Mouse (Mus musculus): ENCODE results near the gene Csrnp1. TPM values are rescaled to one million over a fixed set of nuclear protein-coding genes. Genes with fewer than 3 reads are reported as not detected.

Gene Csrnp1
- polyA plus RNA-seq (2011; ENCODE audit: insufficient read depth, insufficient read length, low replicate concordance, missing spikeins) = 6.4 and 19.5 TPM in 2 replicates

- TF ChIP-seq CTCF (IDR thresholded peaks at IDR 0.05; ENCODE audit: control insufficient read depth, insufficient read depth, low read length) (no peak), POLR2A (IDR thresholded peaks at IDR 0.05; ENCODE audit: borderline replicate concordance, control insufficient read depth, low read depth, low read length) (no peak)
- H3K27ac ChIP-seq (ENCODE audit: control insufficient read depth, insufficient read depth, low read depth, low read length, poor library complexity) = peak within 1 kb of the TSS; percentile 96
These were observed at the start of gene Csrnp1 for GRCm38 (mm10) chr9:119984536-119985011. Gene Csrnp1, minus strand, starts transcription at chr9:119984658.

GRCm38 (mm10) chr9:120032710-120033109 is 48.3 kb upstream of the Csrnp1 start:
- no peak overlapping the region for H3K27ac ChIP-seq (ENCODE audit: control insufficient read depth, insufficient read depth, low read depth, low read length, poor library complexity)
- no peak for TF ChIP-seq POLR2A (IDR thresholded peaks at IDR 0.05; ENCODE audit: borderline replicate concordance, control insufficient read depth, low read depth, low read length)
- no peak for TF ChIP-seq CTCF (IDR thresholded peaks at IDR 0.05; ENCODE audit: control insufficient read depth, insufficient read depth, low read length)
- H3K4me3 ChIP-seq (replicated peaks; ENCODE audit: control insufficient read depth, low read depth, low read length) = no peak overlapping the region
- H3K4me1 ChIP-seq (ENCODE audit: control insufficient read depth, insufficient read depth, low read length) = peaks cover 1% of the 10 kb centered on the region; the same call in 1 of the 2 replicates
- whole genome bisulfite sequencing = 84% methylated on average over 6 of the region's 6 CpGs

More at GRCm38 (mm10) chr9:119984536-119985011, at the start of gene Csrnp1:
- WGBS = 46% methylated on average over 14 of the region's 14 CpGs
- peaks cover 6% of the 10 kb centered on the region for H3K4me1 ChIP-seq (ENCODE audit: control insufficient read depth, insufficient read depth, low read length)
- peak within 1 kb of the TSS; percentile 88 for H3K4me3 ChIP-seq (replicated peaks; ENCODE audit: control insufficient read depth, low read depth, low read length)

GRCm38 (mm10) chr9:120030421-120030820 is 46.0 kb upstream of the Csrnp1 start:
- 46% methylated on average over 10 of the region's 10 CpGs for WGBS
- Histone ChIP-seq H3K27ac (ENCODE audit: control insufficient read depth, insufficient read depth, low read depth, low read length, poor library complexity) (no peak overlapping the region), H3K4me1 (ENCODE audit: control insufficient read depth, insufficient read depth, low read length) (peaks cover 1% of the 10 kb centered on the region; the same call in 1 of the 2 replicates), H3K4me3 (replicated peaks; ENCODE audit: control insufficient read depth, low read depth, low read length) (no peak overlapping the region)
- TF ChIP-seq POLR2A (IDR thresholded peaks at IDR 0.05; ENCODE audit: borderline replicate concordance, control insufficient read depth, low read depth, low read length) = no peak
- TF ChIP-seq CTCF (IDR thresholded peaks at IDR 0.05; ENCODE audit: control insufficient read depth, insufficient read depth, low read length) = no peak

DNA sequence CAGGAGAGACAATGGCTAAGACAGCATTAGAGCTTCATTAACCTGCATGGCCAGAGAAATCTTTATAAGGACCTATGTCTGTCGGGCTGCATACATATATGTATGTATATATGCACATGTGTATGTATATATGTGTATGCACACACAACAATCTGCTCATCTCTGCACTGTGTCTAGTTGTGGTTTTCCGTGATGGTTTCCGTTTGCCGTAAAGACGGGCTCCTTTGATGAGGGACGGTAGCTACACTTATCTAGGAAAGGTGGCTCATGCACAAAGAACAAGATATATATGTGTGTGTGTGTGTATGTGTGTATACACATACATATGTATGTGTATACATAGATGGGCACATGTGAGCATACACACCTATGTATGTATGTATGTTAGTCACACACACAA is 45.4 kb upstream of the Csrnp1 start:
- 74% methylated on average over 6 of the region's 6 CpGs for WGBS
- TF ChIP-seq POLR2A (IDR thresholded peaks at IDR 0.05; ENCODE audit: borderline replicate concordance, control insufficient read depth, low read depth, low read length) (no peak), CTCF (IDR thresholded peaks at IDR 0.05; ENCODE audit: control insufficient read depth, insufficient read depth, low read length) (no peak)
- Histone ChIP-seq H3K27ac (ENCODE audit: control insufficient read depth, insufficient read depth, low read depth, low read length, poor library complexity) (no peak overlapping the region), H3K4me1 (ENCODE audit: control insufficient read depth, insufficient read depth, low read length) (peaks cover 1% of the 10 kb centered on the region; the same call in 1 of the 2 replicates), H3K4me3 (replicated peaks; ENCODE audit: control insufficient read depth, low read depth, low read length) (no peak overlapping the region)

DNA sequence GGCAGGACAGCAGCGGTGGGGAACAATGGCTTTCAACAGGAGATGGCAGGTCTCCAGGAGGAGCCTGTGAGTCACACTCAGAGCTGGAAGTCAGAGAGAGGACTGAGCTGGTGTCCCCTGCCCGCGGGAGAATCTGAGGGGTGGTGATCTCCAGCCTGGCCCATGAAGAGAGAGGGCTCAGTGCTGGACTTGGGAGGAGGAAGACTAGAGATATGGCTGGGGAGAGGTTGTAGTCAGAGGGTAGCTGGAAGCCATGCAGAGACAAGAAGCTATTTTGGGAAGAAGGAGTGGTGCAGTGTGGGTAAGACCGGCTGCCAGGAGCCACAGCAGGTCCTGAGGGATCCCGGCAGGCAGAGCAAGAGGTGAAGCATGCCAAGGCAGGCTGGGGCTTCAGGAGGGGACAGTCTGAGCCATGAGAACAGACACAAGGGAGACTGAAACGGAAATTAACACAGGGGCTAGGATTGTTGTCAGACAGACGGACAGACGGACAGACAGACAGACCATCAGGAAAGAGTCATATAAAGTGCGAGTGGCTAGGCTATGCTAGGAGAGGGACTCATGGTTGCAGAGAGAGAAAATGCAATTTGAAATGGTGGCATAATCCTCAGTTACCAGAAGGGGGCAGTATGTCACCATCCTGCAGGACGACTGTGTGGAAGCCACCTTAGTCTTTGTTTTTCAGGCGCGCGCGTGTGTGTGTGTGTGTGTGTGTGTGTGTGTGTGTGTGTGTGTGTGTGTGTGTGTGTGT is 43.1 kb upstream of the Csrnp1 start:
- Histone ChIP-seq H3K27ac (ENCODE audit: control insufficient read depth, insufficient read depth, low read depth, low read length, poor library complexity) (no peak overlapping the region), H3K4me1 (ENCODE audit: control insufficient read depth, insufficient read depth, low read length) (no peaks in the 10 kb centered on the region; the same call in 1 of the 2 replicates), H3K4me3 (replicated peaks; ENCODE audit: control insufficient read depth, low read depth, low read length) (no peak overlapping the region)
- TF ChIP-seq CTCF (IDR thresholded peaks at IDR 0.05; ENCODE audit: control insufficient read depth, insufficient read depth, low read length) (peak; percentile 83), POLR2A (IDR thresholded peaks at IDR 0.05; ENCODE audit: borderline replicate concordance, control insufficient read depth, low read depth, low read length) (no peak)
- 15% methylated on average over 14 of the region's 14 CpGs for WGBS

DNA sequence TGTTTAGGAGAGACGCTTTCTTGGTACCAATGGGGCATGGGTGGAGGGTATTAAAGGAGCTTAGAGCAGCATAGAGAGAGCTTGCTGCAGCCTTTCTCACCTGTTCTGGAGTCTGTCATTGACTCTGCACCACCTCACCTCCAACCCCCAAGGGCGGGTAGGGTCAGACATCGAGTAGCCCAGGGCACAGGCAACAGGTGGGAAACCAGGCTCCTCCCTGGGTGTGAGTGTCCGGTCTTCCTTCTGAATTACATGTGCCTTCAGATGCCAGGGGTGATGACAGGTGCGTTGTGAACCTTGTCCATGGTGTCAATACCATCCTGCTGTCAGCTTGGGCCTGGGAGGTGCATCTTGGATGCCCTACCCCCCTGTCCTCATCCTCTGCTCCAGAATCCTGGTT is 40.2 kb upstream of the Csrnp1 start:
- Histone ChIP-seq H3K4me3 (replicated peaks; ENCODE audit: control insufficient read depth, low read depth, low read length) (no peak overlapping the region), H3K27ac (ENCODE audit: control insufficient read depth, insufficient read depth, low read depth, low read length, poor library complexity) (no peak overlapping the region), H3K4me1 (ENCODE audit: control insufficient read depth, insufficient read depth, low read length) (no peaks in the 10 kb centered on the region; the same call in 1 of the 2 replicates)
- no peak for TF ChIP-seq POLR2A (IDR thresholded peaks at IDR 0.05; ENCODE audit: borderline replicate concordance, control insufficient read depth, low read depth, low read length)
- TF ChIP-seq CTCF (IDR thresholded peaks at IDR 0.05; ENCODE audit: control insufficient read depth, insufficient read depth, low read length) = no peak
- WGBS = 75% methylated on average over 5 of the region's 5 CpGs

- TF ChIP-seq POLR2A (IDR thresholded peaks at IDR 0.05; ENCODE audit: borderline replicate concordance, control insufficient read depth, low read depth, low read length) (no peak), CTCF (IDR thresholded peaks at IDR 0.05; ENCODE audit: control insufficient read depth, insufficient read depth, low read length) (no peak)
- Histone ChIP-seq H3K27ac (ENCODE audit: control insufficient read depth, insufficient read depth, low read depth, low read length, poor library complexity) (no peak overlapping the region), H3K4me3 (replicated peaks; ENCODE audit: control insufficient read depth, low read depth, low read length) (no peak overlapping the region), H3K4me1 (ENCODE audit: control insufficient read depth, insufficient read depth, low read length) (no peaks in the 10 kb centered on the region; the same call in 1 of the 2 replicates)
- 40% methylated on average over 10 of the region's 10 CpGs for WGBS
These were observed 39.7 kb upstream of the Csrnp1 start for GRCm38 (mm10) chr9:120024171-120024570.

- Histone ChIP-seq H3K27ac (ENCODE audit: control insufficient read depth, insufficient read depth, low read depth, low read length, poor library complexity) (no peak within 1 kb of the TSS), H3K4me1 (ENCODE audit: control insufficient read depth, insufficient read depth, low read length) (no peaks in the 10 kb centered on the region; the same call in 1 of the 2 replicates), H3K4me3 (replicated peaks; ENCODE audit: control insufficient read depth, low read depth, low read length) (no peak within 1 kb of the TSS)
- TF ChIP-seq POLR2A (IDR thresholded peaks at IDR 0.05; ENCODE audit: borderline replicate concordance, control insufficient read depth, low read depth, low read length) (no peak), CTCF (IDR thresholded peaks at IDR 0.05; ENCODE audit: control insufficient read depth, insufficient read depth, low read length) (no peak)
- 80% methylated on average over 18 of the region's 18 CpGs for WGBS
These were observed 38.8 kb upstream of the Csrnp1 start, which contains the start of gene Xirp1 for GRCm38 (mm10) chr9:120023086-120023811. Gene Xirp1, minus strand, starts transcription at chr9:120023598.

Measured in bone marrow, adult 2 months (tissue).